Mouse (Mus musculus) erythroblast, embryonic 14.5 days (primary cell): ENCODE measurements around the gene Lmo3.

Source experiments
- GATA1 ChIP-seq: IDR thresholded peaks from 2 replicates; pipeline ENCODE4 v1.6.1; 2012; ENCODE audit warnings: low read length, inconsistent platforms, mixed read lengths
- TAL1 ChIP-seq: IDR thresholded peaks from 3 replicates; pipeline ENCODE4 v1.6.1; 2012; ENCODE audit warnings: low read length, inconsistent platforms, mixed read lengths

- TF ChIP-seq TAL1 (no peak), GATA1 (no peak)
Observed at GRCm38 (mm10) chr6:138421931-138422531, 159.7 kb downstream of the Lmo3 start.
